Comparison of ENCODE assay signal across 6 mouse cellular contexts in genomic region chr14:60055231-60055630, GRCm38 (mm10).
"Had no signal": no experiment of that assay in that cellular context is flagged by ENCODE, and none has a peak within 500 bp of the region (broad histone marks: within the 10 kb centered on the region; RNA-seq: fewer than 3 reads in every experiment).

No protein-coding gene starts in this region.

- DNase-seq: kidney, adult 8-10 months; kidney, postnatal 25 days; retina, postnatal 1 day; right cerebral cortex, postnatal 4 days; spleen, adult 18-20 months; thymus, postnatal 36 days had no signal
